Mouse (Mus musculus) heart, adult 2 months (tissue): Measurements from ENCODE around the gene Rtn4r. TPM values are rescaled to one million over a fixed set of nuclear protein-coding genes. Genes with fewer than 3 reads are reported as not detected.

Experiments used
- DNase-seq, 2 experiments: peaks; one replicate each; pipeline ENCODE4 v3.0.0; 2021
- H3K27ac ChIP-seq: fragments of 200-600 bp; 2 replicates; pipeline ENCODE4 v1.8.1; 2022
- H3K27me3 ChIP-seq: fragments of 200-500 bp; 2 replicates; pipeline ENCODE4 v1.6.1; 2012; ENCODE audit warnings: mild to moderate bottlenecking, low read length, inconsistent platforms, mixed read lengths; ENCODE audit not compliant: control insufficient read depth, insufficient read depth
- H3K36me3 ChIP-seq: fragments of 200-500 bp; 2 replicates; pipeline ENCODE4 v1.6.1; 2012; ENCODE audit warnings: low read length, inconsistent platforms; ENCODE audit not compliant: control insufficient read depth, insufficient read depth
- H3K4me1 ChIP-seq: fragments of 200-500 bp; 2 replicates; pipeline ENCODE4 v1.6.1; 2011; ENCODE audit warnings: low read length; ENCODE audit not compliant: control insufficient read depth, insufficient read depth
- H3K4me3 ChIP-seq: fragments of 200-600 bp; 2 replicates; pipeline ENCODE4 v1.8.1; 2022
- H3K79me2 ChIP-seq: fragments of 200-500 bp; replicated peaks from 2 replicates; pipeline ENCODE4 v1.6.1; 2012; ENCODE audit warnings: mild to moderate bottlenecking, inconsistent platforms, low read length, moderate library complexity, mixed read lengths; ENCODE audit not compliant: control insufficient read depth, insufficient read depth
- H3K9ac ChIP-seq: fragments of 200-500 bp; 2 replicates; pipeline ENCODE4 v1.6.1; 2012; ENCODE audit warnings: low read depth, mild to moderate bottlenecking, control low read depth, inconsistent platforms, low read length, mixed read lengths
- CTCF ChIP-seq: fragments of 200-600 bp; IDR thresholded peaks from 2 replicates; pipeline ENCODE4 v1.8.1; 2022; ENCODE audit warnings: antibody characterized with exemption, mild to moderate bottlenecking, moderate library complexity
- EP300 ChIP-seq: fragments of 200-500 bp; IDR thresholded peaks from 2 replicates; pipeline ENCODE4 v1.6.1; 2011; ENCODE audit warnings: low read depth, low read length, control low read depth; ENCODE audit not compliant: insufficient read depth
- POLR2A ChIP-seq: fragments of 200-500 bp; IDR thresholded peaks from 2 replicates; pipeline ENCODE4 v1.6.1; 2011; ENCODE audit warnings: mild to moderate bottlenecking, low read depth, low read length, control low read depth; ENCODE audit not compliant: insufficient read depth
- WGBS: fragments of 180-500 bp; shearing (Covaris S2); methylation state at CpG from one replicate; pipeline ENCODE4 v1.1.7; 2018; 5-methylcytosine and 5-hydroxymethylcytosine counted together
- intact Hi-C: fragments of 180-260 bp; cut with DNase I; formaldehyde crosslinking; loops from one replicate; pipeline ENCODE4 v1.15.1; 2025
- polyA plus RNA-seq: library from polyadenylated mRNA; depleted of rRNA; stranded (reverse); fragments of >200 nt; gene quantifications from 2 replicates; pipeline ENCODE4 v1.2.3, GENCODE M21; 2012
- total RNA-seq, 2 experiments: library from RNA; stranded (reverse); gene quantifications; 2 replicates each; pipeline ENCODE4 v1.2.3; 2021

Gene Rtn4r
- total and polyA plus RNA-seq, 3 experiments: 2.3 to 31.9 (median 9.8) TPM

- whole genome bisulfite sequencing: 77% methylated on average over 11 of the region's 11 CpGs
- TF ChIP-seq CTCF (no peak), POLR2A (no peak), EP300 (no peak)
- H3K4me3 ChIP-seq: no peak overlapping the region
- no peaks in the 10 kb centered on the region for H3K79me2 ChIP-seq
- intact Hi-C loops: no loop called here
- H3K36me3 ChIP-seq: no peaks in the 10 kb centered on the region
- no peaks in the 10 kb centered on the region; the same call in 1 of the 2 replicates for H3K27me3 ChIP-seq
- no peaks in the 10 kb centered on the region; the same call in 1 of the 2 replicates for H3K4me1 ChIP-seq
- H3K9ac ChIP-seq: no peak overlapping the region
- H3K27ac ChIP-seq: no peak overlapping the region
- DNase-seq: no peak
These were observed 4.0 kb downstream of the Rtn4r start for GRCm38 (mm10) chr16:18131245-18131939.

GRCm38 (mm10) chr16:18132026-18132425 lies 4.6 kb downstream of the Rtn4r start:
- Histone ChIP-seq H3K27ac (no peak overlapping the region), H3K27me3 (no peaks in the 10 kb centered on the region; the same call in 1 of the 2 replicates), H3K79me2 (no peaks in the 10 kb centered on the region), H3K9ac (no peak overlapping the region), H3K36me3 (no peaks in the 10 kb centered on the region), H3K4me1 (no peaks in the 10 kb centered on the region; the same call in 1 of the 2 replicates), H3K4me3 (no peak overlapping the region)
- intact Hi-C loops: no loop called here
- WGBS: 84% methylated on average over 1 of the region's 1 CpGs
- no peak for DNase-seq
- no peak for TF ChIP-seq EP300
- TF ChIP-seq CTCF: no peak
- no peak for TF ChIP-seq POLR2A

- 80% methylated on average over 3 of the region's 3 CpGs for WGBS
- Histone ChIP-seq H3K4me1 (no peaks in the 10 kb centered on the region; the same call in 1 of the 2 replicates), H3K27me3 (no peaks in the 10 kb centered on the region), H3K36me3 (no peaks in the 10 kb centered on the region), H3K79me2 (no peaks in the 10 kb centered on the region), H3K27ac (no peak overlapping the region), H3K4me3 (no peak overlapping the region), H3K9ac (no peak overlapping the region)
- no peak for DNase-seq
- intact Hi-C loops: no loop called here
- no peak for TF ChIP-seq EP300
- no peak for TF ChIP-seq POLR2A
- TF ChIP-seq CTCF: no peak
These were observed 5.1 kb downstream of the Rtn4r start for GRCm38 (mm10) chr16:18132575-18132974.

GRCm38 (mm10) chr16:18133133-18133920 lies 5.9 kb downstream of the Rtn4r start:
- TF ChIP-seq CTCF: no peak
- TF ChIP-seq EP300: no peak
- TF ChIP-seq POLR2A: no peak
- DNase-seq: no peak
- Histone ChIP-seq H3K36me3 (no peaks in the 10 kb centered on the region), H3K79me2 (no peaks in the 10 kb centered on the region), H3K9ac (no peak overlapping the region), H3K27ac (no peak overlapping the region), H3K4me1 (no peaks in the 10 kb centered on the region; the same call in 1 of the 2 replicates), H3K27me3 (no peaks in the 10 kb centered on the region), H3K4me3 (no peak overlapping the region)
- intact Hi-C loops: no loop called here
- 86% methylated on average over 5 of the region's 5 CpGs for WGBS

- Histone ChIP-seq H3K9ac (no peak overlapping the region), H3K4me1 (no peaks in the 10 kb centered on the region; the same call in 1 of the 2 replicates), H3K4me3 (no peak overlapping the region), H3K27ac (no peak overlapping the region), H3K36me3 (no peaks in the 10 kb centered on the region), H3K27me3 (no peaks in the 10 kb centered on the region), H3K79me2 (no peaks in the 10 kb centered on the region)
- intact Hi-C loops: loop anchor here (5.0 kb wide), 1 partner anchor 388 kb away; no protein-coding TSS in a partner anchor
- TF ChIP-seq CTCF: no peak
- no peak for TF ChIP-seq POLR2A
- TF ChIP-seq EP300: no peak
- WGBS: 37% methylated on average over 5 of the region's 5 CpGs
- peak; percentile 45 to 52 for DNase-seq
These were observed 7.8 kb downstream of the Rtn4r start for GRCm38 (mm10) chr16:18135196-18135595.

GRCm38 (mm10) chr16:18136015-18136414 lies 8.6 kb downstream of the Rtn4r start:
- no peak overlapping the region for H3K9ac ChIP-seq
- H3K36me3 ChIP-seq: no peaks in the 10 kb centered on the region
- no peaks in the 10 kb centered on the region for H3K79me2 ChIP-seq
- 81% methylated on average over 7 of the region's 7 CpGs for WGBS
- H3K27ac ChIP-seq: no peak overlapping the region
- TF ChIP-seq CTCF (no peak), EP300 (no peak), POLR2A (no peak)
- DNase-seq: no peak
- H3K27me3 ChIP-seq: no peaks in the 10 kb centered on the region
- no peaks in the 10 kb centered on the region; the same call in 1 of the 2 replicates for H3K4me1 ChIP-seq
- intact Hi-C loops: loop anchor here (5.0 kb wide), 1 partner anchor 389 kb away; no protein-coding TSS in a partner anchor
- H3K4me3 ChIP-seq: no peak overlapping the region
